Mouse (Mus musculus) lung, embryonic 15.5 days (tissue): ENCODE data around the gene Vstm2b. TPM values are rescaled to one million over a fixed set of nuclear protein-coding genes. Genes with fewer than 3 reads are reported as not detected.

Experiments
- ATAC-seq: fragments of 200-750 bp; cut with Nextera tagmentation; 2 replicates; pipeline ENCODE4 v1.8.0; 2017; ENCODE audit warnings: moderate number of reproducible peaks, borderline replicate concordance; ENCODE audit not compliant: low FRiP score, low TSS enrichment; ENCODE audit errors: extremely low read depth
- H3K27ac ChIP-seq: fragments of 300-500 bp; sonication (generic); 2 replicates; pipeline ENCODE4 v1.5.1; 2015; ENCODE audit warnings: moderate library complexity, mild to moderate bottlenecking, inconsistent platforms
- H3K27me3 ChIP-seq: fragments of 300-500 bp; sonication (generic); 2 replicates; pipeline ENCODE4 v1.6.1; 2015; ENCODE audit warnings: inconsistent platforms
- H3K36me3 ChIP-seq: fragments of 300-500 bp; sonication (generic); 2 replicates; pipeline ENCODE4 v1.6.1; 2015; ENCODE audit warnings: inconsistent platforms
- H3K4me1 ChIP-seq: fragments of 300-500 bp; sonication (generic); 2 replicates; pipeline ENCODE4 v1.6.1; 2015; ENCODE audit warnings: inconsistent platforms
- H3K4me2 ChIP-seq: fragments of 300-500 bp; sonication (generic); 2 replicates; pipeline ENCODE4 v1.6.1; 2015; ENCODE audit warnings: inconsistent platforms, mild to moderate bottlenecking, moderate library complexity
- H3K4me3 ChIP-seq: fragments of 300-500 bp; sonication (generic); 2 replicates; pipeline ENCODE4 v1.5.1; 2015; ENCODE audit warnings: mild to moderate bottlenecking, inconsistent platforms
- H3K9ac ChIP-seq: fragments of 300-500 bp; sonication (generic); 2 replicates; pipeline ENCODE4 v1.6.1; 2015; ENCODE audit warnings: inconsistent platforms
- H3K9me3 ChIP-seq: fragments of 300-500 bp; sonication (generic); 2 replicates; pipeline ENCODE4 v1.6.1; 2016; ENCODE audit warnings: inconsistent platforms
- WGBS: fragments of 180-500 bp; shearing (Covaris S2); methylation state at CpG from one replicate; pipeline ENCODE4 v1.1.7; 2015; 5-methylcytosine and 5-hydroxymethylcytosine counted together
- polyA plus RNA-seq: library from polyadenylated mRNA; unstranded; fragments of >200 nt; fragmentation: Nextera tagmentation; extraction: Ambion mirVana; gene quantifications from 2 replicates; pipeline ENCODE4 v1.2.1, GENCODE M21; 2015

The Vstm2b gene
- polyA plus RNA-seq, 1 experiment from 2014 or later: 0.65 TPM

GRCm38 (mm10) chr7:40916761-40917160, 18.6 kb downstream of the Vstm2b start:
- H3K27ac ChIP-seq: no peak overlapping the region
- no peak overlapping the region for H3K4me3 ChIP-seq
- no peaks in the 10 kb centered on the region for H3K27me3 ChIP-seq
- H3K4me1 ChIP-seq: no peaks in the 10 kb centered on the region
- no peaks in the 10 kb centered on the region for H3K36me3 ChIP-seq
- no peak overlapping the region for H3K9ac ChIP-seq
- WGBS: 69% methylated on average over 3 of the region's 3 CpGs
- no peak overlapping the region for H3K4me2 ChIP-seq
- no peaks in the 10 kb centered on the region for H3K9me3 ChIP-seq
- no peak for ATAC-seq

- no peaks in the 10 kb centered on the region for H3K36me3 ChIP-seq
- H3K4me2 ChIP-seq: no peak overlapping the region
- no peak overlapping the region for H3K4me3 ChIP-seq
- no peak overlapping the region for H3K27ac ChIP-seq
- H3K4me1 ChIP-seq: no peaks in the 10 kb centered on the region
- no peaks in the 10 kb centered on the region for H3K9me3 ChIP-seq
- ATAC-seq: no peak
- WGBS: 82% methylated on average over 2 of the region's 2 CpGs
- no peak overlapping the region for H3K9ac ChIP-seq
- H3K27me3 ChIP-seq: no peaks in the 10 kb centered on the region
Observed at GRCm38 (mm10) chr7:40920118-40920517, 22.0 kb downstream of the Vstm2b start.

- Histone ChIP-seq H3K27ac (no peak overlapping the region), H3K4me1 (no peaks in the 10 kb centered on the region), H3K27me3 (no peaks in the 10 kb centered on the region), H3K9me3 (no peaks in the 10 kb centered on the region), H3K36me3 (no peaks in the 10 kb centered on the region), H3K9ac (no peak overlapping the region), H3K4me3 (no peak overlapping the region), H3K4me2 (no peak overlapping the region)
- no peak for ATAC-seq
- WGBS: 67% methylated on average over 6 of the region's 6 CpGs
Observed at GRCm38 (mm10) chr7:40921281-40921680, 23.2 kb downstream of the Vstm2b start.

GRCm38 (mm10) chr7:40922871-40923270, 24.7 kb downstream of the Vstm2b start:
- no peak overlapping the region for H3K4me2 ChIP-seq
- no peak overlapping the region for H3K4me3 ChIP-seq
- H3K4me1 ChIP-seq: no peaks in the 10 kb centered on the region
- 62% methylated on average over 4 of the region's 4 CpGs for WGBS
- ATAC-seq: no peak
- H3K9me3 ChIP-seq: no peaks in the 10 kb centered on the region
- no peak overlapping the region for H3K27ac ChIP-seq
- no peaks in the 10 kb centered on the region for H3K36me3 ChIP-seq
- no peak overlapping the region for H3K9ac ChIP-seq
- H3K27me3 ChIP-seq: no peaks in the 10 kb centered on the region

GRCm38 (mm10) chr7:40928391-40928790, 30.3 kb downstream of the Vstm2b start:
- no peak overlapping the region for H3K4me2 ChIP-seq
- 71% methylated on average over 2 of the region's 2 CpGs for WGBS
- ATAC-seq: no peak

GRCm38 (mm10) chr7:40936617-40937212, 38.6 kb downstream of the Vstm2b start:
- no peak overlapping the region for H3K9ac ChIP-seq
- 53% methylated on average over 4 of the region's 4 CpGs for WGBS
- no peak overlapping the region for H3K4me3 ChIP-seq
- no peaks in the 10 kb centered on the region for H3K36me3 ChIP-seq
- H3K9me3 ChIP-seq: no peaks in the 10 kb centered on the region
- no peaks in the 10 kb centered on the region for H3K4me1 ChIP-seq
- ATAC-seq: no peak
- no peak overlapping the region for H3K4me2 ChIP-seq
- H3K27ac ChIP-seq: no peak overlapping the region
- no peaks in the 10 kb centered on the region for H3K27me3 ChIP-seq

More at GRCm38 (mm10) chr7:40928391-40928790, 30.3 kb downstream of the Vstm2b start:
- H3K27ac ChIP-seq: no peak overlapping the region
- no peaks in the 10 kb centered on the region for H3K27me3 ChIP-seq
- no peak overlapping the region for H3K4me3 ChIP-seq
- H3K9ac ChIP-seq: no peak overlapping the region
- no peaks in the 10 kb centered on the region for H3K9me3 ChIP-seq
- no peaks in the 10 kb centered on the region for H3K36me3 ChIP-seq
- no peaks in the 10 kb centered on the region for H3K4me1 ChIP-seq

GRCm38 (mm10) chr7:40939371-40939770, 41.2 kb downstream of the Vstm2b start:
- ATAC-seq: no peak
- no peaks in the 10 kb centered on the region for H3K9me3 ChIP-seq
- no peak overlapping the region for H3K4me3 ChIP-seq
- WGBS: 67% methylated on average over 1 of the region's 1 CpGs
- no peak overlapping the region for H3K9ac ChIP-seq
- H3K36me3 ChIP-seq: no peaks in the 10 kb centered on the region
- no peak overlapping the region for H3K27ac ChIP-seq
- no peaks in the 10 kb centered on the region for H3K4me1 ChIP-seq
- no peak overlapping the region for H3K4me2 ChIP-seq
- H3K27me3 ChIP-seq: no peaks in the 10 kb centered on the region

GRCm38 (mm10) chr7:40942233-40942935, 44.3 kb downstream of the Vstm2b start:
- Histone ChIP-seq H3K36me3 (no peaks in the 10 kb centered on the region), H3K9ac (no peak overlapping the region), H3K4me1 (no peaks in the 10 kb centered on the region), H3K27me3 (no peaks in the 10 kb centered on the region), H3K4me3 (no peak overlapping the region), H3K4me2 (no peak overlapping the region), H3K9me3 (no peaks in the 10 kb centered on the region), H3K27ac (no peak overlapping the region)
- no peak for ATAC-seq
- 44% methylated on average over 3 of the region's 3 CpGs for WGBS

Other genes with a start within 250 kb of the Vstm2b start
- gene 4930433I11Rik, start 89.2 kb downstream of the Vstm2b start, polyA plus RNA-seq: not detected in 2 replicates
- gene Gm4884, start 134.4 kb downstream of the Vstm2b start, polyA plus RNA-seq: not detected in 2 replicates